Mouse (Mus musculus) embryo, embryonic 11 days (tissue): Measurements from ENCODE around the gene Higd1c.
A peak's percentile ranks its signal among the peaks of the same experiment; 100 is the strongest.
"Not testable (repeated sequence)": the region's sequence is repeated elsewhere in the genome, so short reads cannot be mapped to it uniquely, and the experiment has no call there.

Experiments
- DNase-seq: peaks from one replicate; pipeline ENCODE4 v3.0.0-alpha.2; 2015

Higd1c gene

GRCm38 (mm10) chr15:100413306-100413705 is 49.0 kb downstream of the Higd1c start:
- no peak for DNase-seq

- DNase-seq: no peak
Measured at GRCm38 (mm10) chr15:100414011-100414410, 49.7 kb downstream of the Higd1c start.

- no peak for DNase-seq
Measured at GRCm38 (mm10) chr15:100414942-100415341, 50.6 kb downstream of the Higd1c start.

- no peak for DNase-seq
Measured at GRCm38 (mm10) chr15:100415684-100416083, 51.3 kb downstream of the Higd1c start.

GRCm38 (mm10) chr15:100417854-100418450 is 53.6 kb downstream of the Higd1c start:
- no peak for DNase-seq

GRCm38 (mm10) chr15:100419311-100419710 is 55.0 kb downstream of the Higd1c start:
- no peak for DNase-seq

GRCm38 (mm10) chr15:100419901-100420745 is 55.8 kb downstream of the Higd1c start:
- DNase-seq: no peak

GRCm38 (mm10) chr15:100421059-100421757 is 56.9 kb downstream of the Higd1c start:
- DNase-seq: no peak

GRCm38 (mm10) chr15:100421758-100422197 is 57.4 kb downstream of the Higd1c start, which contains the start of gene Gm5475:
Gm5475 (plus strand) TSS chr15:100422147.
- DNase-seq: not testable (repeated sequence)

- DNase-seq: peak; percentile 65
Measured at GRCm38 (mm10) chr15:100422476-100422875, 58.1 kb downstream of the Higd1c start.

- DNase-seq: peak; percentile 96
Measured at GRCm38 (mm10) chr15:100422899-100423860, 58.8 kb downstream of the Higd1c start.

- DNase-seq: peak; percentile 48
Measured at GRCm38 (mm10) chr15:100423916-100424315, 59.6 kb downstream of the Higd1c start.

GRCm38 (mm10) chr15:100424396-100425122 is 60.2 kb downstream of the Higd1c start, which contains the start of gene Slc11a2:
Slc11a2 (minus strand) TSS chr15:100425072.
- DNase-seq: peak; percentile 39

GRCm38 (mm10) chr15:100428296-100428905 is 64.1 kb downstream of the Higd1c start:
- DNase-seq: no peak

GRCm38 (mm10) chr15:100429959-100430565 is 65.7 kb downstream of the Higd1c start:
- no peak for DNase-seq

GRCm38 (mm10) chr15:100433234-100433633 is 68.9 kb downstream of the Higd1c start:
- no peak for DNase-seq
